In genomic region chr1:180194781-180195471, GRCm38 (mm10) we compare ENCODE assay signal across 8 mouse cellular contexts. TPM values are rescaled to one million over a fixed set of nuclear protein-coding genes. Genes with fewer than 3 reads are reported as not detected.
DNase-seq lines count a peak whose midpoint lies in the region; ATAC-seq lines count a peak whose summit lies in the region.

No protein-coding gene starts in this region.

- H3K4me2 ChIP-seq in hindbrain, embryonic 12.5 days (replicated peaks), result peak overlapping the region; percentile 73
- peak overlapping the region; percentile 82 for H3K4me2 ChIP-seq in limb, embryonic 12.5 days

- WGBS in hindbrain, embryonic 12.5 days, result 29% methylated on average over 9 of the region's 9 CpGs
- WGBS in limb, embryonic 12.5 days, result 32% methylated on average over 9 of the region's 9 CpGs
- 38% methylated on average over 9 of the region's 9 CpGs for WGBS in midbrain, embryonic 10.5 days

- H3K27me3 ChIP-seq in hindbrain, embryonic 12.5 days, result peaks cover 7% of the 10 kb centered on the region
- H3K27me3 ChIP-seq in limb, embryonic 12.5 days, result peaks cover 19% of the 10 kb centered on the region
- 0 out of 2 replicates have a peak, but pooled peaks cover 4% of the 10 kb centered on the region for H3K27me3 ChIP-seq in midbrain, embryonic 10.5 days (ENCODE audit: low read depth, poor library complexity, severe bottlenecking)
- H3K27me3 ChIP-seq in splenic B cell, adult 2 months (ENCODE audit: control insufficient read depth, insufficient read depth, low read length, poor library complexity, severe bottlenecking), result no peaks in the 10 kb centered on the region

- ATAC-seq in hindbrain, embryonic 12.5 days (ENCODE audit: low FRiP score), result peak; percentile 29
- ATAC-seq in limb, embryonic 12.5 days (ENCODE audit: insufficient number of reproducible peaks, insufficient read depth, low FRiP score, low TSS enrichment, low read depth), result no peak

- no peaks in the 10 kb centered on the region for H3K9me3 ChIP-seq in hindbrain, embryonic 12.5 days (replicated peaks)
- no peaks in the 10 kb centered on the region for H3K9me3 ChIP-seq in limb, embryonic 12.5 days
- no peaks in the 10 kb centered on the region for H3K9me3 ChIP-seq in midbrain, embryonic 10.5 days (replicated peaks)

- DNase-seq in cerebellum, adult 11-12 months, result peak; percentile 57
- no peak for DNase-seq in cerebellum, adult 8-10 months
- peak; percentile 27 for DNase-seq in forelimb bud, embryonic 11.5 days (ENCODE audit: low read depth, low spot score)
- peak; percentile 28 for DNase-seq in midbrain, embryonic 10.5 days (ENCODE audit: low spot score)
- peak; percentile 64 for DNase-seq in splenic B cell, adult 2 months (ENCODE audit: low read depth, low spot score)

- peak overlapping the region; percentile 76 for H3K4me3 ChIP-seq in brown adipose tissue, adult 24 weeks (ENCODE audit: insufficient read depth, low read depth, low read length)
- H3K4me3 ChIP-seq in hindbrain, embryonic 12.5 days, result peak overlapping the region; percentile 61
- peak overlapping the region; percentile 65 for H3K4me3 ChIP-seq in limb, embryonic 12.5 days (replicated peaks)
- H3K4me3 ChIP-seq in midbrain, embryonic 10.5 days, result peak overlapping the region; percentile 72

- H3K9ac ChIP-seq in hindbrain, embryonic 12.5 days, result 0 out of 2 replicates have a peak overlapping the region, but pooled peaks have one; percentile 55
- H3K9ac ChIP-seq in limb, embryonic 12.5 days (replicated peaks), result no peak overlapping the region

- H3K27ac ChIP-seq in brown adipose tissue, adult 24 weeks (replicated peaks; ENCODE audit: low read depth, low read length), result peak overlapping the region; percentile 91
- no peak overlapping the region for H3K27ac ChIP-seq in hindbrain, embryonic 12.5 days
- no peak overlapping the region for H3K27ac ChIP-seq in limb, embryonic 12.5 days
- no peak overlapping the region for H3K27ac ChIP-seq in midbrain, embryonic 10.5 days (replicated peaks)

- H3K4me1 ChIP-seq in brown adipose tissue, adult 24 weeks (ENCODE audit: control insufficient read depth, insufficient read depth, insufficient read length, low read length), result no peaks in the 10 kb centered on the region; the same call in 1 of the 2 replicates
- H3K4me1 ChIP-seq in hindbrain, embryonic 12.5 days, result peaks cover 14% of the 10 kb centered on the region
- H3K4me1 ChIP-seq in limb, embryonic 12.5 days (replicated peaks), result peaks cover 10% of the 10 kb centered on the region
- H3K4me1 ChIP-seq in midbrain, embryonic 10.5 days, result peaks cover 15% of the 10 kb centered on the region

- H3K36me3 ChIP-seq in hindbrain, embryonic 12.5 days, result no peaks in the 10 kb centered on the region
- no peaks in the 10 kb centered on the region for H3K36me3 ChIP-seq in limb, embryonic 12.5 days
- no peaks in the 10 kb centered on the region for H3K36me3 ChIP-seq in midbrain, embryonic 10.5 days
- no peaks in the 10 kb centered on the region for H3K36me3 ChIP-seq in splenic B cell, adult 2 months (ENCODE audit: control insufficient read depth, insufficient read depth, low read length, poor library complexity, severe bottlenecking)

RNA-seq across cellular contexts. Expression of gene Coq8a, which starts 4.5 kb away (rescaled TPM):
- 1,169 and 1,640 TPM in 2 replicates for polyA plus RNA-seq in brown adipose tissue, adult 24 weeks (2012; ENCODE audit: insufficient read depth, insufficient read length, missing spikeins)
- 2.4 and 2.7 TPM in 2 replicates for polyA plus RNA-seq in hindbrain, embryonic 12.5 days (2016; fragmentation: Nextera tagmentation; extraction: Ambion mirVana)
- polyA plus RNA-seq in limb, embryonic 12.5 days (2016; fragmentation: Nextera tagmentation; extraction: Ambion mirVana), result 4.0 and 6.0 TPM in 2 replicates
- 0.90 and 1.3 TPM in 2 replicates for polyA plus RNA-seq in midbrain, embryonic 10.5 days (2016; fragmentation: Nextera tagmentation; extraction: Ambion mirVana)

Comparison
In these comparisons a context has a peak if more than half of its experiments do, and no peak if none do; other contexts are left out.
1. RNA of gene Coq8a, which starts 4.5 kb away (polyA plus RNA-seq): 1,169 to 1,640 TPM in brown adipose tissue, adult 24 weeks; 4.0 to 6.0 TPM in limb, embryonic 12.5 days, 2.4 to 2.7 TPM in hindbrain, embryonic 12.5 days and 0.90 to 1.3 TPM in midbrain, embryonic 10.5 days; every median in the first group is over 100 times any median in the second.
2. Peak in every context shown above with its lines, with median percentiles within 50 percentile points of each other: H3K4me3 ChIP-seq.